Comparison of ENCODE assay signal across 12 mouse cellular contexts in the genomic region with DNA sequence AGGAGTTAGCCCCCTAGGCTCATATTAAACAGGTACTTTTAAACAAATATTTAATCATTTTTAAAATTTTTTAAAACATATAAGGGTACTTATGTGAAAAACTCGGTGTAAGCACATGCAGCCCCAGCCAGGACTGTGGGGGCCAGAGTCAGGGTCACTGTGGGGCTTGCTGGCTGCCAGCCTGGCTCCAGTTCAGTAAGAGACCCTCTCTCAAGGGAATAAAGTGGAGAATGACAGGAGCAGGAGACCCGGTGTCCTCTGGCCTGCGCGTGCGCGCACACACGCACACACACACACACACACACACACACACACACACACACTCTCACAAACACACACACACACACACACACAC. TPM values are rescaled to one million over a fixed set of nuclear protein-coding genes. Genes with fewer than 3 reads are reported as not detected.
DNase-seq lines count a peak whose midpoint lies in the region; ATAC-seq and TF ChIP-seq lines count a peak whose summit lies in the region.
"Had no signal": no experiment of that assay in that cellular context is flagged by ENCODE, and none has a peak within 500 bp of the region (broad histone marks: within the 10 kb centered on the region; RNA-seq: fewer than 3 reads in every experiment).

No protein-coding gene starts in this region.

- TF ChIP-seq CTCF in forebrain, postnatal 0 days (IDR thresholded peaks at IDR 0.05; ENCODE audit: low read depth) = no peak

- no peak overlapping the region for H3K4me3 ChIP-seq in forebrain, embryonic 14.5 days (ENCODE audit: low read depth, low read length)
- no peak overlapping the region for H3K4me3 ChIP-seq in forebrain, postnatal 0 days (ENCODE audit: low read depth, low read length)
- no peak overlapping the region for H3K4me3 ChIP-seq in lung, embryonic 16.5 days (ENCODE audit: low read length)
- no peak overlapping the region for H3K4me3 ChIP-seq in forebrain, embryonic 16.5 days (replicated peaks; ENCODE audit: low read length)
- H3K4me3 ChIP-seq in midbrain, embryonic 12.5 days = no peak overlapping the region
- H3K4me3 ChIP-seq: gastrocnemius, adult 2 months; heart, embryonic 12.5 days; left cerebral cortex, adult 2 months; liver, embryonic 12.5 days had no signal

- no peaks in the 10 kb centered on the region for H3K27me3 ChIP-seq in forebrain, embryonic 14.5 days (replicated peaks; ENCODE audit: control insufficient read depth, insufficient read depth, low read length)
- H3K27me3 ChIP-seq in forebrain, postnatal 0 days (ENCODE audit: insufficient read depth, low read length) = no peaks in the 10 kb centered on the region
- no peaks in the 10 kb centered on the region for H3K27me3 ChIP-seq in lung, embryonic 16.5 days (ENCODE audit: control insufficient read depth, insufficient read depth, low read depth, low read length)
- H3K27me3 ChIP-seq in forebrain, embryonic 16.5 days (replicated peaks; ENCODE audit: control insufficient read depth, insufficient read depth, low read length) = no peaks in the 10 kb centered on the region
- no peaks in the 10 kb centered on the region for H3K27me3 ChIP-seq in midbrain, embryonic 12.5 days
- H3K27me3 ChIP-seq: CH12.LX; heart, embryonic 12.5 days; liver, embryonic 12.5 days had no signal

- H3K36me3 ChIP-seq in forebrain, embryonic 14.5 days (ENCODE audit: control insufficient read depth, insufficient read depth, low read length) = peaks cover 62% of the 10 kb centered on the region
- H3K36me3 ChIP-seq in forebrain, postnatal 0 days (ENCODE audit: insufficient read depth) = peaks cover 29% of the 10 kb centered on the region
- peaks cover 27% of the 10 kb centered on the region for H3K36me3 ChIP-seq in lung, embryonic 16.5 days (ENCODE audit: control insufficient read depth, insufficient read depth, low read length)
- H3K36me3 ChIP-seq in forebrain, embryonic 16.5 days (ENCODE audit: control insufficient read depth, insufficient read depth) = peaks cover 8% of the 10 kb centered on the region
- H3K36me3 ChIP-seq in midbrain, embryonic 12.5 days = peaks cover 75% of the 10 kb centered on the region

- H3K27ac ChIP-seq in forebrain, embryonic 14.5 days (ENCODE audit: low read depth, low read length) = no peak overlapping the region
- H3K27ac ChIP-seq in forebrain, postnatal 0 days (ENCODE audit: low read depth, low read length) = no peak overlapping the region
- H3K27ac ChIP-seq in lung, embryonic 16.5 days (ENCODE audit: low read length) = peak overlapping the region; percentile 56
- no peak overlapping the region for H3K27ac ChIP-seq in forebrain, embryonic 16.5 days (ENCODE audit: low read length)
- H3K27ac ChIP-seq in midbrain, embryonic 12.5 days (replicated peaks) = no peak overlapping the region
- H3K27ac ChIP-seq: gastrocnemius, adult 2 months; left cerebral cortex, adult 2 months; liver, embryonic 12.5 days had no signal

- no peak overlapping the region for H3K9ac ChIP-seq in forebrain, embryonic 14.5 days (ENCODE audit: low read length)
- H3K9ac ChIP-seq in forebrain, postnatal 0 days = no peak overlapping the region
- no peak overlapping the region for H3K9ac ChIP-seq in lung, embryonic 16.5 days (ENCODE audit: low read length)
- no peak overlapping the region for H3K9ac ChIP-seq in forebrain, embryonic 16.5 days (replicated peaks; ENCODE audit: low read depth, low read length)
- no peak overlapping the region for H3K9ac ChIP-seq in midbrain, embryonic 12.5 days (replicated peaks)
- H3K9ac ChIP-seq: heart, embryonic 12.5 days; liver, embryonic 12.5 days had no signal

- H3K4me2 ChIP-seq in forebrain, embryonic 14.5 days (ENCODE audit: low read length) = no peak overlapping the region
- no peak overlapping the region for H3K4me2 ChIP-seq in forebrain, postnatal 0 days (ENCODE audit: low read depth)
- H3K4me2 ChIP-seq in lung, embryonic 16.5 days (ENCODE audit: low read depth, low read length) = no peak overlapping the region
- no peak overlapping the region for H3K4me2 ChIP-seq in forebrain, embryonic 16.5 days (ENCODE audit: low read length)
- no peak overlapping the region for H3K4me2 ChIP-seq in midbrain, embryonic 12.5 days (replicated peaks)
- H3K4me2 ChIP-seq: heart, embryonic 12.5 days; liver, embryonic 12.5 days had no signal

- H3K9me3 ChIP-seq in forebrain, embryonic 14.5 days (replicated peaks; ENCODE audit: control insufficient read depth, low read length) = no peaks in the 10 kb centered on the region
- no peaks in the 10 kb centered on the region for H3K9me3 ChIP-seq in forebrain, postnatal 0 days (ENCODE audit: low read length)
- no peaks in the 10 kb centered on the region for H3K9me3 ChIP-seq in lung, embryonic 16.5 days (ENCODE audit: control insufficient read depth, low read length)
- no peaks in the 10 kb centered on the region for H3K9me3 ChIP-seq in forebrain, embryonic 16.5 days (ENCODE audit: control insufficient read depth, low read length)
- H3K9me3 ChIP-seq in midbrain, embryonic 12.5 days = no peaks in the 10 kb centered on the region
- H3K9me3 ChIP-seq: heart, embryonic 12.5 days; liver, embryonic 12.5 days had no signal

- ATAC-seq in forebrain, embryonic 14.5 days = peak; percentile 40; the same call in 1 of the 2 replicates
- ATAC-seq in forebrain, postnatal 0 days = no peak
- ATAC-seq in lung, embryonic 16.5 days (ENCODE audit: low read depth) = peak; percentile 62; the same call in 1 of the 2 replicates
- ATAC-seq in forebrain, embryonic 16.5 days = 0 out of 2 replicates have a peak, but pooled peaks have one; percentile 21
- peak; percentile 25 for ATAC-seq in midbrain, embryonic 12.5 days (ENCODE audit: low FRiP score, low read depth)

- WGBS in forebrain, embryonic 14.5 days = 99% methylated on average over 7 of the region's 7 CpGs
- WGBS in forebrain, postnatal 0 days = 94% methylated on average over 7 of the region's 7 CpGs
- 84% methylated on average over 7 of the region's 7 CpGs for WGBS in lung, embryonic 16.5 days
- WGBS in forebrain, embryonic 16.5 days = 92% methylated on average over 7 of the region's 7 CpGs
- WGBS in midbrain, embryonic 12.5 days = 83% methylated on average over 7 of the region's 7 CpGs

- H3K4me1 ChIP-seq in forebrain, embryonic 14.5 days (ENCODE audit: control insufficient read depth, insufficient read depth, low read length) = no peaks in the 10 kb centered on the region
- H3K4me1 ChIP-seq in forebrain, postnatal 0 days (ENCODE audit: insufficient read depth) = no peaks in the 10 kb centered on the region
- H3K4me1 ChIP-seq in lung, embryonic 16.5 days (replicated peaks; ENCODE audit: control insufficient read depth, insufficient read depth, low read length) = peaks cover 4% of the 10 kb centered on the region
- H3K4me1 ChIP-seq in forebrain, embryonic 16.5 days (replicated peaks; ENCODE audit: control insufficient read depth, insufficient read depth, low read length) = no peaks in the 10 kb centered on the region
- no peaks in the 10 kb centered on the region for H3K4me1 ChIP-seq in midbrain, embryonic 12.5 days

- no peak for DNase-seq in forebrain, embryonic 14.5 days (ENCODE audit: low spot score)
- DNase-seq in forebrain, postnatal 0 days = no peak
- DNase-seq in lung, adult 18-20 months = no peak
- DNase-seq in urinary bladder, postnatal 4 days (ENCODE audit: low spot score in 2 of 2) = no peak

RNA-seq across cellular contexts. Expression of gene Nat10, which starts 41.8 kb away (rescaled TPM):
- 14.0 and 17.9 TPM in 2 replicates for polyA plus RNA-seq in forebrain, embryonic 14.5 days (2014; fragmentation: Nextera tagmentation; extraction: Ambion mirVana)
- 43.5 and 49.2 TPM in 2 replicates for total RNA-seq in forebrain, postnatal 0 days (2014; rRNA removed)
- 11.7 and 13.9 TPM in 2 replicates for polyA plus RNA-seq in forebrain, postnatal 0 days (2015; fragmentation: Nextera tagmentation; extraction: Ambion mirVana)
- polyA plus RNA-seq in lung, embryonic 16.5 days (2015; fragmentation: Nextera tagmentation; extraction: Ambion mirVana) = 20.4 and 23.8 TPM in 2 replicates
- 26.9 and 32.2 TPM in 2 replicates for polyA plus RNA-seq in forebrain, embryonic 16.5 days (2015; fragmentation: Nextera tagmentation; extraction: Ambion mirVana)
- 27.2 and 30.2 TPM in 2 replicates for polyA plus RNA-seq in midbrain, embryonic 12.5 days (2016; fragmentation: Nextera tagmentation; extraction: Ambion mirVana)
